Mouse (Mus musculus) splenic B cell, adult 2 months (primary cell): ENCODE measurements at regions not wholly inside any gene's neighbourhood (a gene's known extent, or its start where the extent isn't known, plus 50 kb on each side); places are given as distances from the start of the nearest gene placed in this dataset.

Experiments used
- DNase-seq: peaks from one replicate; pipeline ENCODE4 v3.0.0-alpha.2; 2011; ENCODE audit warnings: low read depth, low spot score
- H3K27me3 ChIP-seq: 2 replicates; pipeline ENCODE4 v1.6.1; 2012; ENCODE audit warnings: mild to moderate bottlenecking, low read length, moderate library complexity, mixed read lengths; ENCODE audit not compliant: control insufficient read depth, poor library complexity, insufficient read depth, severe bottlenecking
- H3K36me3 ChIP-seq: 2 replicates; pipeline ENCODE4 v1.6.1; 2012; ENCODE audit warnings: mild to moderate bottlenecking, low read length, moderate library complexity, mixed read lengths; ENCODE audit not compliant: control insufficient read depth, poor library complexity, insufficient read depth, severe bottlenecking

DNA sequence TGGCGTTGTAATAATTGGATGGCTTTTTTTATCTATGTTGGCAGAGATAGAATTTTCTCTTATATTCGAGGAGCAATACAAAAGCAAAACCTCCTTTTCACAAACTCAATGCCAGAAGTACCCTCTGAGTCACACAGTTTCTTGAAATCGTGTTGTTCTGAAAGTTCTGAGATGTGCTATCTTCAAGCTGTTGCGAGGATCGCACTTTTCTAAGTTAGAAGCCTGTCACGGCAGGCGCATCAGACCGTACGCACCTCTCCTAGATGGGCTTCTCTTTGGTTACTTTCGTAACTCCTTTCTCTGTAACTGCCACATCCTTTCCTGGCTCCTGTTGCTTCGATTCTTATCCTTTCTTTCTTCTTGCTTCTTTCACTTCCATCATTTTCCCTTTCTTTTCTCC is 271.2 kb upstream of the Arrdc3 start:
- no peaks in the 10 kb centered on the region for H3K36me3 ChIP-seq
- DNase-seq, result no peak
- H3K27me3 ChIP-seq, result no peaks in the 10 kb centered on the region

DNA sequence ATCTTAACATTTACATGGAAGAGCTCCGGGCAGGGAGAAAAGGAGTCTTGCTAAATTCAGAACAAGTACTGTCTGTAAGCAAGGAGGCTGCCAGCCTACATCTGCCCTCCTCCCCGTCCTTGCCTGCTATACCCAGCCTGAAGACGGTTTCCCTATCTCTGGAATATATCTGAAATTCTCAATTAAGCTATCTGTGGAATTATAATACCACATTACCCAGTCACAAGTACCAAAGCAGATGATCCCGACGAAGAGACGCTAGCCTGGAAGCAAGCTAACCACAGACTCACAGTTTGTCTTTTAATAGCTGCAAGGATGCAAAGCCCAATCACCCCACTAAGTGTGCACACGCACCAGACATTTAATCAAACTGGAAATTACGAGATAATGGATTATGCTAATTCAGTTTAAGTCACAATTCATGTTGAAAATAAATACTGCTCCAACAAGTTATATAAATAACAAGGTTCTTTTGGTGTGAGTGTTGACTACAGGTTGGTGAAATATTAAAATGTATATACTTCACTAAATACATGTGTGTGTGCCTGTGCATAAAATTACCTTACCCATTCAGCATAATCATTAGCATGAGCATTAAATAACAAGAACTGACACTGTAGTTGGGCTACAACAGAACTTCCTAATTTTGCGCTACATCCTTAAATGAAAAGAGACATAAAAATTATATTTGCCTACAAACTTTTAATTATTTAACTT is 269.9 kb upstream of the Arrdc3 start:
- H3K27me3 ChIP-seq, result no peaks in the 10 kb centered on the region
- DNase-seq, result no peak
- H3K36me3 ChIP-seq, result no peaks in the 10 kb centered on the region

DNA sequence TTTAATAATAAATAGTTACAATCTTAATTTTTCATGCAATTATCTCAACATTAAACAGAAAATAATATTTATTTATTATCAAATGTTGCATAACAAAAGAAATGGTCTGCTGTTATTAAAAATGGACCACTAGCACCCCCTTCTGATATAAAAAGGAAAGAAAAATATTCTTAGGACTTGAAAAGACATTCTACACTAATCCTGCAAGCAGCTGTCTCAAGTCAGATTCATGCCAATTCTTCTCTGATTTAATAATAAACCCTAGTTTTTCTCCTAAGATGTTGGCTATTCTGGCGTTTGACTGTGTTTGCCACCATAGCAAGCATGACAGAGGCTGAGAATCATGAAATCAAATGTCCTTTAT is 269.3 kb upstream of the Arrdc3 start:
- Histone ChIP-seq H3K36me3 (no peaks in the 10 kb centered on the region), H3K27me3 (no peaks in the 10 kb centered on the region)
- DNase-seq, result no peak

DNA sequence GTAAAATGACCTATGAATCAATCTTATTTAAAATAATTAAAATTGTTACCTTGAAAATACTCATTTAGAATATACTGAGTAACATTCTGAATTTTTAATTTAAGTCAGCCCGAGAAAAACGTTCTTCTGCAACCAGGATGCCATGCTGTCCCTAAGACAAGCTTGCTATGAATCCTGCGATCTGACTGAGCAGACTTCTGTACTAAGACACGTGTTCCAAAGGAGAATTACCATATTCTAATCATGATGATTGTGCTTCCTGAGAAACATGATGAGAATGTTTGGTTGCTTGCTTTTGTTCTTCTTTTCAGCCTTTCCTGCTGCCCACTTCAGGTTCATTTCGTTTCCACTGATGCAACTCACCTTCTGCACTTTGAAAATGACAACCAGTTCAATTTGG is 268.2 kb upstream of the Arrdc3 start:
- no peaks in the 10 kb centered on the region for H3K27me3 ChIP-seq
- H3K36me3 ChIP-seq, result no peaks in the 10 kb centered on the region
- no peak for DNase-seq

DNA sequence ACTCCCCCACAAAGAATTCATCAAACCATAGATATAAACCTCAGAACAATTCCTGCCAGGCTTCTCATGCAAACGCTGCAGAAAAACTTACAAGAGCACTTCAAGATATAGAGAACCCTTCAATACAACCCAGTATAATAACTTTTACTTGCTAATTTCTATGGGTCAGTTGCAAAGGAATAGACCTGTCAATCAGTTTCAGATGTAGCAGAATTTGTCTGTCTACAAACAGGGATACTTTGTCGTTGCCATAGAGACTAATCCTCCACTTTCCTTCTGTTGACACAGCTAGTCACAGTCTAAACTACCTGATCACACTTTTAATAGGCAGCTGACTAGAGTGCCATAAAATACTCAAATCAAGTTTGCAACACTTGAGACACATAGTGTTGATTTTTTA is 260.2 kb upstream of the Arrdc3 start:
- no peaks in the 10 kb centered on the region for H3K27me3 ChIP-seq
- H3K36me3 ChIP-seq, result no peaks in the 10 kb centered on the region
- no peak for DNase-seq

DNA sequence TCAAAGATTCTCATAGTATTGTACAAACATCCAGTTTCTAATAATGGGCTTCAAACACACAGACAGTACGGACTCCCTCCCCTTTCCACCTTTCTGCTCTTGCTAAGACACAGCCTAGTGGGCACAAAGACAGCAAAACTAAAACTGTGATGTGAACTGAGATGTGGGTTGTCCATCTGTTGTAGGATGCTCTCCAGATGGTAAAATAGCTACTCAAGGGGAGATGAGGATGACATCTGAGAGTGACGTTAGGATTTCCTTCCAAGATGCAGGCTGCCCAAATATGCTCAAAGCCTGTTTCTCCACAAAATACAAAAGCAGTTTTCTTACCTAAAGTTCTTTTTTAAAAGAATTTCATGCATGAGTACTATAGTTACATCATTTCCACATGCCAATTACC is 241.8 kb upstream of the Arrdc3 start:
- no peak for DNase-seq
- no peaks in the 10 kb centered on the region for H3K36me3 ChIP-seq
- no peaks in the 10 kb centered on the region for H3K27me3 ChIP-seq

DNA sequence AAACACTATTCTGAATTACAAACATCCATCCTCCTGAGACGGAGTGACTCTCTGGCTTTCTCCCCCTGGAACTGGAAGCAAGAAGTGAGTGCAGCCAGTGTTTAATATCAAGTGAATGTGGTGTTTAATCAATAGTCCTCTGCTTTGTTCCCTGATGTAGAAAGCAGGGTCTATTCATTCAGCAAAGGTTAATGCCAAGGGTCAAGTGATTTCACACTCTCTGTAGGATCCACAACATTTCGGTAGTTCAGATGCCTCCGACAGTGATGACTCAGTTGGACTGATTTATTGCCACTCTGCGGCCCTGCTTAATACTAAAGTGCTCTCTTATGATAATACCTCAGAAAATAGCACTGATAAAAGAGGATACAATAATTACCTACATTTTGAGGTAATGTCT is 235.6 kb upstream of the Arrdc3 start:
- DNase-seq, result no peak
- Histone ChIP-seq H3K36me3 (no peaks in the 10 kb centered on the region), H3K27me3 (no peaks in the 10 kb centered on the region)

DNA sequence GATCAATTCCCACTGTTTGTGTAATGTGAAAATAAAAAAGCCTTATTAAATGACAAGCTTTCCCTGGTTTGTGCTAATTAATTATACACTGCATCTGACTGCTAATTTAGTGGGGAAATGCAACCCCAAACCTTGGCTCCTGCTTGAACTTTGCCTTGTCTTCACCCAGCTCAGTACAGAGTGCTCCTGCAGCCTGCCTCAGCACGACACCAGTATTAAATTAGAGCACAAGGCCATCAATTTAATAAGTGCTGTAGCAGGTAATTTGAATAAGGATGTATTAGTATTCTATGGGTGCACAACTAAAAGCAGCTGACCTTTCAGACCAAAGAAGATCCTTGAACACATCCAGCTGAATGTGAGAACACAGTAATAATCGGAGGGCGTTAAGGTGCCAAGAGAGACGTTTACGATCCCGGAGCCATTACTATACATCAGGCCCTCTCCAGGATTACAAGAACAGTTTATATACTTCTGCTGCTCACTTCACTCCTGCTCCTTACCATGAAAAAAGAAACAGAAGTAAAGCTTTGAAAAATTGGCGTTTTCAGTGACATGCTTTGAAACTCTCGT is 230.1 kb upstream of the Arrdc3 start:
- DNase-seq, result no peak
- no peaks in the 10 kb centered on the region for H3K36me3 ChIP-seq
- no peaks in the 10 kb centered on the region for H3K27me3 ChIP-seq

DNA sequence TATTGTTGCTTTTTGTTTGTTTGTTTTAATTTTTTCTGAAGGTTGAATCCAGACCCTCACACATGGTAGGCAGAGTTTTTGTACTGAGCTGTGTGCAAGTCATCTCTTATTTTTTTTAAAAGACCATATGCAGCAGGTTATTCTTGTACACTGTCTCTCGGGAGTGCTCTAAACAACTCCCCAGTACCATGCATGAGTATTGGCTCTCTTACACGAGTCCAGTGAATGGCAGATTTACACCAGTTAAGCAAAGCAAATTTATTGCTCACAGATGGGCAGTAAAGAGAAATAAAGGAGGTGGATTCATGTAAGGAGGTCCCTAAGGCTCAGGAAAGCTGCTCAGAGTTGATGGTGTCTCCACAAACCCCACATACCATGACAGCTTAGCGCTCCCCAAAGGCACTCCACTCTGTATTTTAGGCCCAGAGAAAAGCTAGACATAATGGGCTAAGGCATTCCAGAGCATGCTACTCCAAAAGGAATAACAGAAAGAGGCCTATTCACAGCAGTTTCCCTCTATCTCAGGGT is 216.9 kb upstream of the Arrdc3 start:
- no peak for DNase-seq
- H3K27me3 ChIP-seq, result no peaks in the 10 kb centered on the region
- H3K36me3 ChIP-seq, result no peaks in the 10 kb centered on the region

DNA sequence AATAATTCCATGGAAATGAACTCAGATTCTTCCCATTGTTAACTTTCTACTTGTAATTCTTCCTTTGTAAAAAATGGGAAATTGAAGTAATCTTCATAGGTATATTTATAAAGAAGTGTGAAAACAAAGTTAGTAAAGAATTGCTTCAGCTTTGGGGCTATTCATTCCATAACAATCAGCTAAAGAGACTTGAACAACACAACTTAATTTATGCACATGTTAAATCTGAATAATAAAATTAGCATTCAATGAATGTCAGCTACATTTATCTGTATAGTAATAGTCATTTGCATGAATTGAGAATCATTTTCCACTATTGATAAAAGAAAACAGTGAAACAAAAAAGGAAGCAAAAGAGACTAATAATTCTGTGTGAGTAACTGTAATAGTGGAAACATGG is 193.3 kb upstream of the Arrdc3 start:
- Histone ChIP-seq H3K27me3 (no peaks in the 10 kb centered on the region), H3K36me3 (no peaks in the 10 kb centered on the region)
- no peak for DNase-seq

DNA sequence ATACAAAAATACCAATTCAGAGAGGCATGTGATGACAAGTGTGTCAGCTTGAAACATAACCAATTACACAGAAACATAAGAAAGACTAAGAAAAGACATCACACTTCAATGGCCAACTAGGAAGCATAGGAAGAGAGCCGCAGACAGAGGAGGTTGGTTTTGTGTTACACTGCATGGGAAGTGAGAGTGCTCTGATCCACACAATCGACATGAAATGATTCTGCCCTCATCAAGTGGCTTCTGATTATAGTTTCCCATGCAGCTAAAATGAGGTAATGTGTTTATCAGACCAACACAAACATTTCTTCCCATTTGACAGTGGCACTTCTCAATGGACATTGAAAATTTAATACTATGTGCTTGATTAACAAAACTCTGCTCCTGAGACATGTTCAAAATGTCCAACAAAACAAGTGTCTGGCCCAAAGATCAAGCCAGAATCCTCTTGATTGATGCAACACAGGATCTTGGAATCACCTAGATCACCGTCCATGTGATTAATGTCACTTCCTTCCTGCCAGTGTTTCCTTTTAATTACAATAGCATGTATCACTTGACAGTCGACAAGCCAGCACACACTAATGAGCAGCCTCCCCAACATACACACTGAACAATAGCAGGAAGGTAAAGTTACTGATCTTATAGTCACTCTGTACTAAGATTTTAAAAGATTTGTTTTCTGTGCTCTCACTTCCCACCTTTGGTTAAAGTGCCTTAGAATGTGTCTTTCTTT is 192.4 kb upstream of the Arrdc3 start:
- DNase-seq, result no peak
- Histone ChIP-seq H3K27me3 (no peaks in the 10 kb centered on the region), H3K36me3 (no peaks in the 10 kb centered on the region)

DNA sequence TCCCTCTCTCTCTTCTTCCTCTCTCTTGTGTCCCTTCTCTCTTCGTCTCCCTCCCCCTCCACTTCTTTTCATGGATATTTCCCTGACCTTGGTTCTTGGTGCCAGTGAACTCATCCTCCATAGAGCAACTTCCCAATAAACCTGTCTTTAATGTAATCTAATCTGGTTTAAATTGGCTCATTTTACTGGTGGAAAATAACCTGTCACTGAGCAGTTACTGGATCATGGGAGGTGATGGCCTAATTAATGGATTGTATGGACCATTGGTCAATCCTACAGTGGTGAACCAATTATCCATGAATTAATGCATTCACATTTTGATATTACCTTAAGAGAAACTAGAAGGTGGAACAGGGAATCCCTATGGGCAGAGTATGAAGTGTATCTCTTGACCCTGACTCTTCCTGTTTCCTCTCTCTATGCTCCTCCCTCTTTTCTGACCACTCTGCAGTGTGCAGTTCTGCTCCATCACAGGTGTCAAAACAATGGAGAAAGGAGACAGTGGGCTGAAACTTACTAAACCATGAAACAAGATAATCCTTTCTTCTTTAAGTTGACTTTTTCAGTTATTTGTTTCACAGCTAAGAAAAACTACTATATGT is 187.5 kb upstream of the Arrdc3 start:
- no peak for DNase-seq
- Histone ChIP-seq H3K27me3 (no peaks in the 10 kb centered on the region; the same call in 1 of the 2 replicates), H3K36me3 (no peaks in the 10 kb centered on the region)

DNA sequence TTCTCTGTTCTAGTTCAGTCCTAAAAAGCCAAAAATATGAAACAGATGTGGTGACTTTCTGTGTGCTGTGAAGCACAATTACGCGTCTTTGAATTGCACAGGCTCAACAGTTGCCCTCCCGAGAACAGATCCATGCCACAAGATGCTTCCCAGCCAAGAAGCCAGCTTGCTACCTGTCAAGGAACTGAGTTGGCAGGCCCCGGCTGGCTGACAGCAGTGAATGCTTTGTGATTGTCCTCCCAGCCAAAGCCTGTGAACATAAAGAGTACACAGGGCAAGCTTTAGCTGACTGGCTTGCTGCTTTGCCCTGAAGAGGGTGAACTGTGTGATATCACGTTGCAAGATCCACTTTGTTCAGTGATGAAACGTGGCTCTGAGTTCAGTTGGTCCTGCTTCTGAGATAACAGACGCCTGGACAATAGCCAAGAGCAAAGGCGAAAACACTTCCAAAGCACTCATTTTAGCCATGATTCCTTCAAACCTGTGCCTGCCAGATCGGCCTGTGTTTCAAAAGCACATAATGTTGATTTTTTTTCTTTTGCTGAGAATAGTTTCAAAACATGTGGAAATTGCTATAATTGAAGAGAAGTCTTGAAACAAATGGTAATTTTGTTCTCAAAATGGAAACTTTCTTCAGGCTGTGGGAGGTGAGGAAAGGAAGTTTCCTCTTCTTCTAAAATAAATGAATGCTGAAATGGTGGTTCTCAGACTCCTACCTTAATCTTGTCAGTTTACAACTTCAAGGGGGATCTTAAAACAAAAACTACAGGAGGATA is 173.5 kb upstream of the Arrdc3 start:
- DNase-seq, result no peak
- H3K27me3 ChIP-seq, result no peaks in the 10 kb centered on the region

DNA sequence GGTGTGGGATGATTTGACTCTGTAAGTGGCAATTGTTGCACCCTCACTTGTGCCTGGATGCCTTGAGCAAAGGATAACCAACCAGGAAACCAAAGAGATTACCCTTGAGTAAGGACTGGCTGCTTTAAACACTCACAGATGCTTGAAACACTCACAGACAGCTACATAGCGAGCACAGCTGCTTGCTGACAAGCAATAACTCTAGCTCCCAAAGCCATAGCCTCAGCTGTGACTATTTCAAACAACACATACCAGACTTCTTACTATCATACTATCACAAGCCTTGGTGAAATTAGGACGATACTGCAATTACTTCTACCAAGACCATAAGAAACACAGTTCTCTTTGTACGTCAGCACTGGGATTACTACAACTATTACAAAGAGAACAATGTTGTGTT is 163.9 kb upstream of the Arrdc3 start:
- Histone ChIP-seq H3K36me3 (no peaks in the 10 kb centered on the region), H3K27me3 (no peaks in the 10 kb centered on the region)
- DNase-seq, result no peak

More for the DNA sequence above, 173.5 kb upstream of the Arrdc3 start:
- no peaks in the 10 kb centered on the region for H3K36me3 ChIP-seq
